Mouse (Mus musculus) frontal cortex, postnatal 14 days (tissue): ENCODE measurements around the gene Vmn2r1.
A peak's percentile ranks its signal among the peaks of the same experiment; 100 is the strongest.

Source experiments
- DNase-seq, 2 experiments: peaks; one replicate each; pipeline ENCODE4 v3.0.0; 2022; ENCODE audit warnings: low spot score in 2 of 2

Vmn2r1 gene

GRCm38 (mm10) chr3:64081247-64081646 is at the start of gene Vmn2r1:
Vmn2r1 (plus strand) TSS chr3:64081547.
- no peak for DNase-seq

GRCm38 (mm10) chr3:64038136-64038841 is 43.1 kb upstream of the Vmn2r1 start:
- DNase-seq: no peak

GRCm38 (mm10) chr3:64039818-64040784 is 41.2 kb upstream of the Vmn2r1 start:
- peak; percentile 60 to 90 for DNase-seq

- DNase-seq: no peak
Measured at GRCm38 (mm10) chr3:64112707-64113106, 31.4 kb downstream of the Vmn2r1 start.

GRCm38 (mm10) chr3:64113352-64114046 is 32.2 kb downstream of the Vmn2r1 start:
- DNase-seq: no peak

GRCm38 (mm10) chr3:64141878-64142508 is 60.6 kb downstream of the Vmn2r1 start, which contains the start of gene Vmn2r2:
Vmn2r2 (minus strand) TSS chr3:64141928.
- DNase-seq: no peak
